Mouse (Mus musculus): ENCODE results near the gene Gm10100.
"Not testable (repeated sequence)": the region's sequence is repeated elsewhere in the genome, so short reads cannot be mapped to it uniquely, and the experiment has no call there.

The Gm10100 gene

GRCm38 (mm10) chr10:77752312-77752711 lies 26.0 kb downstream of the Gm10100 start:
- DNase-seq (ENCODE audit: low read depth, low spot score): not testable (repeated sequence)

- no peak for DNase-seq (ENCODE audit: low read depth, low spot score)
These were observed 27.2 kb downstream of the Gm10100 start for GRCm38 (mm10) chr10:77753448-77753847.

GRCm38 (mm10) chr10:77759582-77759981 lies 33.3 kb downstream of the Gm10100 start, which contains the start of gene Gm3233:
Gene Gm3233 (minus strand): TSS chr10:77759682.
- not testable (repeated sequence) for DNase-seq (ENCODE audit: low read depth, low spot score)

- DNase-seq (ENCODE audit: low read depth, low spot score): no peak
These were observed 43.4 kb downstream of the Gm10100 start for GRCm38 (mm10) chr10:77769727-77770126.

- not testable (repeated sequence) for DNase-seq (ENCODE audit: low read depth, low spot score)
These were observed 44.9 kb downstream of the Gm10100 start, which contains the start of gene Gm3238 for GRCm38 (mm10) chr10:77771225-77771624. Gene Gm3238 (minus strand): TSS chr10:77771325.

- not testable (repeated sequence) for DNase-seq (ENCODE audit: low read depth, low spot score)
These were observed 45.9 kb downstream of the Gm10100 start for GRCm38 (mm10) chr10:77772142-77772541.
